Mouse (Mus musculus): Measurements from ENCODE around the gene Tnni3k.

- TF ChIP-seq POLR2A (IDR thresholded peaks at IDR 0.05; ENCODE audit: control insufficient read depth, low read depth, low read length): no peak
- TF ChIP-seq CTCF (IDR thresholded peaks at IDR 0.05; ENCODE audit: control insufficient read depth, insufficient read depth, insufficient replicate concordance, low read depth, low read length): no peak
These were observed 244.8 kb downstream of the Tnni3k start for GRCm38 (mm10) chr3:154810273-154810870.
